Mouse (Mus musculus) neural tube, embryonic 15.5 days (tissue): ENCODE data around the gene Olfr643. TPM values are rescaled to one million over a fixed set of nuclear protein-coding genes. Genes with fewer than 3 reads are reported as not detected.
"Not testable (repeated sequence)": the region's sequence is repeated elsewhere in the genome, so short reads cannot be mapped to it uniquely, and the experiment has no call there.

ENCODE experiments used
- ATAC-seq: fragments of 200-750 bp; cut with Nextera tagmentation; 2 replicates; pipeline ENCODE4 v1.8.0; 2017; ENCODE audit warnings: mild to moderate bottlenecking, moderate TSS enrichment, moderate library complexity; ENCODE audit not compliant: low FRiP score
- H3K27ac ChIP-seq: fragments of 300-500 bp; sonication (generic); replicated peaks from 2 replicates; pipeline ENCODE4 v1.5.1; 2015; ENCODE audit warnings: mild to moderate bottlenecking, inconsistent platforms
- H3K27me3 ChIP-seq: fragments of 300-500 bp; sonication (generic); replicated peaks from 2 replicates; pipeline ENCODE4 v1.6.1; 2015; ENCODE audit warnings: inconsistent platforms
- H3K36me3 ChIP-seq: fragments of 300-500 bp; sonication (generic); 2 replicates; pipeline ENCODE4 v1.6.1; 2015; ENCODE audit warnings: inconsistent platforms
- H3K4me1 ChIP-seq: fragments of 300-500 bp; sonication (generic); 2 replicates; pipeline ENCODE4 v1.6.1; 2015; ENCODE audit warnings: inconsistent platforms
- H3K4me2 ChIP-seq: fragments of 300-500 bp; sonication (generic); 2 replicates; pipeline ENCODE4 v1.6.1; 2015; ENCODE audit warnings: inconsistent platforms, mild to moderate bottlenecking, moderate library complexity
- H3K4me3 ChIP-seq: fragments of 300-500 bp; sonication (generic); replicated peaks from 2 replicates; pipeline ENCODE4 v1.5.1; 2015; ENCODE audit warnings: mild to moderate bottlenecking, inconsistent platforms
- H3K9ac ChIP-seq: fragments of 300-500 bp; sonication (generic); replicated peaks from 2 replicates; pipeline ENCODE4 v1.6.1; 2015; ENCODE audit warnings: mild to moderate bottlenecking, inconsistent platforms
- H3K9me3 ChIP-seq: fragments of 300-500 bp; sonication (generic); replicated peaks from 2 replicates; pipeline ENCODE4 v1.6.1; 2016; ENCODE audit warnings: inconsistent platforms
- WGBS: fragments of 180-500 bp; shearing (Covaris S2); methylation state at CpG from one replicate; pipeline ENCODE4 v1.1.7; 2015; ENCODE audit warnings: mixed read lengths; 5-methylcytosine and 5-hydroxymethylcytosine counted together
- polyA plus RNA-seq: library from polyadenylated mRNA; unstranded; fragments of >200 nt; fragmentation: Nextera tagmentation; extraction: Ambion mirVana; gene quantifications from 2 replicates; pipeline ENCODE4 v1.2.1, GENCODE M21; 2015

The Olfr643 gene
- polyA plus RNA-seq, 1 experiment from 2014 or later: not detected

DNA sequence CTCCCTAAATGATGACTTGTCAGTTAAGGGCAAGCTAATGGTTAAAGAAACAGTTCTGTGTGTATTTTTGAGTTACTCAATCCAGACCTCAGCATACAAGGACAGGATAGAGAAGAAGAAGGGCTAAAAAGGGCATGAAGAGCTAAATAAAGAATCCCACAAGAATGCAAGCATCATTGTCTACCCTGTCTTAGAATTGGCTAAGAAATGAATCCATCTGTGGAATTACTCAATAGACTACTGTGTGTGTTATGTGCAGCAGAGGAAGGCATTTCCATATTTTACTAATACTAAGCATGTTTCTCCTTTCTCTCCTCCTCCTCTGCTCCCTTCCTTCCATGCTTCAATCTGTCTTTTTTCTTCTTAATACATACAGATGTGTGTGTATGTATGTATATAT, 138.1 kb downstream of the Olfr643 start:
- H3K9me3 ChIP-seq: no peaks in the 10 kb centered on the region
- no peak for ATAC-seq
- no peak overlapping the region for H3K9ac ChIP-seq
- H3K4me1 ChIP-seq: no peaks in the 10 kb centered on the region
- H3K27me3 ChIP-seq: no peaks in the 10 kb centered on the region
- no peak overlapping the region for H3K27ac ChIP-seq
- no peak overlapping the region for H3K4me2 ChIP-seq
- H3K36me3 ChIP-seq: no peaks in the 10 kb centered on the region
- no peak overlapping the region for H3K4me3 ChIP-seq

DNA sequence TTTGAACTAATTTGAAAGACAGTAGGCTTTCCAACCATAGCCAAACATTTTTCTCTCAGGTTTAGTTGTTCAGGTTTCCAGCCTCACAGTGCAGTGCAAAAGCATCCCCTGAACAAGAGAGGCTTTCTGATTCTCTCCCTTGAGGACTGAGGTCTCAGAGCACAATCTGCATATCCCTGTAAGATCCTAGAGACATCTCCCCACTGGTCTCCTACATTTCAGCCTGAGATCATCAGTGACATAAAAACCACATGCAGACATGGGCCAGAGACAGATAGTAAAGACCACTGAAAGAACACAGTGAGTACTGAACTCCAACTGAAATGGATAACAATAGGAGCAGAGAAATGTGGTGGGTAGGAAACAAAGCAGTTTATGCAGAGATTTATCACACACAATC, 138.8 kb downstream of the Olfr643 start, which contains the start of gene Olfr638:
Olfr638 (plus strand) TSS at position 301 of the 400 bp plus-strand sequence.
- ATAC-seq: no peak
- Histone ChIP-seq H3K9ac (no peak within 1 kb of the TSS), H3K27me3 (no peaks in the 10 kb centered on the region)

DNA sequence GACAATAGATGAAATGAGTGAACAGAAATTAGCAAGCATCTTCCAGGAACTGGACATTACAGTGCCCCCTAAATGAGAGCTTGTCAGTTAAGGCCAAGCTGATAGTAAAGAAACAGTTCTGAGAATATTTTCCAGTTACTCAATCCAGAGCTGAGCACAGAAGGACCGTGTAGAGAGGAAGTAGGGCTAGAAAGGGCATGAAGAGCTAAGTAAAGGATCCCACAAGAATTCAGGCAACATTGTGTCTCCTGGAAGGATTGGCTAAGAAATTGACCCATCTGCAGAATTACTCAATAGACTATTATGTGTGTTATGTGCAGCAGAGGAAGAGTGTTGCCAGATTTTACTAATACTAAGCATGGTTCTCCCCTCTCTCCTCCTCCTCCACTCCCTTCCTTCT, 165.4 kb downstream of the Olfr643 start:
- ATAC-seq: no peak
- H3K36me3 ChIP-seq: no peaks in the 10 kb centered on the region
- H3K9me3 ChIP-seq: no peaks in the 10 kb centered on the region
- no peak overlapping the region for H3K9ac ChIP-seq
- 68% methylated on average over 1 of the region's 1 CpGs for WGBS
- no peak overlapping the region for H3K4me2 ChIP-seq
- no peak overlapping the region for H3K4me3 ChIP-seq
- no peaks in the 10 kb centered on the region for H3K27me3 ChIP-seq
- no peaks in the 10 kb centered on the region for H3K4me1 ChIP-seq
- no peak overlapping the region for H3K27ac ChIP-seq

More for the DNA sequence above, 138.8 kb downstream of the Olfr643 start, which contains the start of gene Olfr638:
- H3K4me2 ChIP-seq: no peak within 1 kb of the TSS
- no peak within 1 kb of the TSS for H3K4me3 ChIP-seq
- no peak within 1 kb of the TSS for H3K27ac ChIP-seq
- H3K36me3 ChIP-seq: no peaks in the 10 kb centered on the region
- no peaks in the 10 kb centered on the region for H3K9me3 ChIP-seq
- H3K4me1 ChIP-seq: no peaks in the 10 kb centered on the region

DNA sequence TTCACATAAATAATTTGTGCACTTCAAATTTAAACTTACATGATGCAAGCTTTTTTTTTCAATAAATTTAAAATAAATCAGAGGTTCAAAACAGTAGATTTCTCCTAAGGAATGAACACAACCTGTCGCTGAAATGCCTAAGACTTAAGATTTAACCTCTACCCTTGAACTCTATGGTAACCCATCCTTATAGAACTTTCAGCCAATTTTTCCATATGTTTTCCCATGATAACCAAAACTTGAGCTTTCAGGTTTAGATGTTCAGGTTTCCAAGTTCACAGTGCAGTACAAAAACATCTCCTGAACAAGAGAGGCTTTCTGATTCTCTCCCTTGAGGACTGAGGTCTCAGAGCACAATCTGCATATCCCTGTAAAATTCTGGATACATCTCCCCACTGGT, 166.4 kb downstream of the Olfr643 start, which contains the start of gene Olfr635:
Olfr635 (plus strand) TSS at position 301 of the 400 bp plus-strand sequence.
- no peaks in the 10 kb centered on the region for H3K9me3 ChIP-seq
- no peak within 1 kb of the TSS for H3K27ac ChIP-seq
- H3K9ac ChIP-seq: no peak within 1 kb of the TSS
- H3K4me3 ChIP-seq: no peak within 1 kb of the TSS
- H3K36me3 ChIP-seq: no peaks in the 10 kb centered on the region
- no peaks in the 10 kb centered on the region for H3K27me3 ChIP-seq
- ATAC-seq: no peak
- H3K4me2 ChIP-seq: no peak within 1 kb of the TSS
- 78% methylated on average over 1 of the region's 1 CpGs for WGBS
- H3K4me1 ChIP-seq: no peaks in the 10 kb centered on the region

DNA sequence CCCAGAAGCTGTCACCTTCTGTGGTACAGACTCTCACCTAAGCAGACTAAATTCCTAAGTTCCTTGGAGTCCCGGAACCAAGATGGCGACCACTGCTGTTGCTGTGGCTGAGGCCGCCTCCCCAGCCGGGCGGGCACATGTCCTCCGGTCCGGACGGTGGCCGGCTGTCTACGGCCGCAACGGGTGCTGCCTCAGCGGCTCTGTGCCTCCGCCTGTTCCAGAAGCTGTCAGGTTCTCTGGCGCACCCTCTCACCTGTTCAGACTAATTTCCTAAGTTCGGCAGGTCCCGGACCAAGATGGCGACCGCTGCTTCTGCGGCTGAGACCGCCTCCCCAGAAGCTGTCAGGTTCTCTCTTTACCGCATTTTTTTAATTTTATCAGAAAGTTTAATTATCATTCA, 170.3 kb downstream of the Olfr643 start:
- H3K4me2 ChIP-seq, H3K27ac ChIP-seq, H3K36me3 ChIP-seq, ATAC-seq, H3K9ac ChIP-seq, H3K9me3 ChIP-seq, H3K4me3 ChIP-seq, H3K4me1 ChIP-seq, H3K27me3 ChIP-seq: not testable (repeated sequence)
- 95% methylated on average over 22 of the region's 22 CpGs for WGBS

Other genes with a start within 250 kb of the Olfr643 start
- not detected in 2 replicates for gene Olfr64, start 242.9 kb downstream of the Olfr643 start, polyA plus RNA-seq
- not detected in 2 replicates for gene Olfr65, start 233.9 kb downstream of the Olfr643 start, polyA plus RNA-seq
- gene Olfr631, start 208.6 kb downstream of the Olfr643 start, polyA plus RNA-seq: not detected in 2 replicates
- gene Olfr632, start 203.1 kb downstream of the Olfr643 start, polyA plus RNA-seq: not detected in 2 replicates
- not detected in 2 replicates for gene Olfr633, start 193.0 kb downstream of the Olfr643 start, polyA plus RNA-seq
- 0.03 TPM in 1 of 2 replicates, not detected in the other for gene Olfr635, start 166.3 kb downstream of the Olfr643 start, polyA plus RNA-seq
- not detected in 2 replicates for gene Olfr638, start 138.7 kb downstream of the Olfr643 start, polyA plus RNA-seq
- gene Olfr639, start 120.1 kb downstream of the Olfr643 start, polyA plus RNA-seq: 0.03 TPM in 1 of 2 replicates, not detected in the other
- gene Olfr640, start 111.8 kb downstream of the Olfr643 start, polyA plus RNA-seq: not detected in 2 replicates
- not detected in 2 replicates for gene Olfr641, start 102.0 kb downstream of the Olfr643 start, polyA plus RNA-seq
- not detected in 2 replicates for gene Olfr642, start 84.7 kb downstream of the Olfr643 start, polyA plus RNA-seq
- gene 4930516K23Rik, start 76.0 kb downstream of the Olfr643 start, polyA plus RNA-seq: not detected in 2 replicates
- gene Olfr644, start 65.5 kb downstream of the Olfr643 start, polyA plus RNA-seq: not detected in 2 replicates
- gene Olfr645, start 51.9 kb downstream of the Olfr643 start, polyA plus RNA-seq: not detected in 2 replicates
- not detected in 2 replicates for gene Olfr646, start 32.5 kb downstream of the Olfr643 start, polyA plus RNA-seq
- gene Ubqln5, start 7.6 kb downstream of the Olfr643 start, polyA plus RNA-seq: not detected in 2 replicates
- not detected in 2 replicates for gene Ubqln3, start 5.9 kb upstream of the Olfr643 start, polyA plus RNA-seq
- not detected in 2 replicates for gene Ubqlnl, start 13.2 kb upstream of the Olfr643 start, polyA plus RNA-seq
- gene Olfm5, start 27.4 kb upstream of the Olfr643 start, polyA plus RNA-seq: not detected in 2 replicates
- 0.37 and 0.42 TPM in 2 replicates for gene Olfr648, start 46.0 kb upstream of the Olfr643 start, polyA plus RNA-seq
- gene Olfr649, start 58.6 kb upstream of the Olfr643 start, polyA plus RNA-seq: not detected in 2 replicates
- 0.54 and 1.1 TPM in 2 replicates for gene Trim6, start 81.4 kb upstream of the Olfr643 start, polyA plus RNA-seq
- gene Trim34a, start 107.1 kb upstream of the Olfr643 start, polyA plus RNA-seq: 0.72 and 2.2 TPM in 2 replicates
- 0.15 and 0.34 TPM in 2 replicates for gene Trim5, start 150.7 kb upstream of the Olfr643 start, polyA plus RNA-seq
- gene Trim12a, start 178.1 kb upstream of the Olfr643 start, polyA plus RNA-seq: 2.2 and 4.9 TPM in 2 replicates
- not detected in 2 replicates for gene Trim34b, start 192.1 kb upstream of the Olfr643 start, polyA plus RNA-seq
- gene Trim12c, start 216.0 kb upstream of the Olfr643 start, polyA plus RNA-seq: 0.95 and 1.9 TPM in 2 replicates
- not detected in 2 replicates for gene Trim30b, start 232.5 kb upstream of the Olfr643 start, polyA plus RNA-seq